Mouse (Mus musculus): ENCODE results near the gene Ncor1. TPM values are rescaled to one million over a fixed set of nuclear protein-coding genes. Genes with fewer than 3 reads are reported as not detected.
A peak's percentile ranks its signal among the peaks of the same experiment; 100 is the strongest.

Gene Ncor1
- polyA plus RNA-seq, 1 experiment: 214 TPM

GRCm38 (mm10) chr11:62432211-62432610 lies 26.1 kb downstream of the Ncor1 start:
- H3K27ac ChIP-seq (ENCODE audit: control insufficient read depth, insufficient read depth, low read length): no peak overlapping the region

GRCm38 (mm10) chr11:62427105-62427504 lies 31.2 kb downstream of the Ncor1 start:
- Histone ChIP-seq H3K27me3 (ENCODE audit: control insufficient read depth, insufficient read depth, low read length) (no peaks in the 10 kb centered on the region), H3K36me3 (ENCODE audit: control insufficient read depth, insufficient read depth, low read length) (peaks cover 48% of the 10 kb centered on the region), H3K4me3 (ENCODE audit: control insufficient read depth, insufficient read depth, low read length) (no peak overlapping the region), H3K4me1 (replicated peaks; ENCODE audit: control insufficient read depth, insufficient read depth, low read length) (no peaks in the 10 kb centered on the region), H3K27ac (ENCODE audit: control insufficient read depth, insufficient read depth, low read length) (no peak overlapping the region)
- 97% methylated on average over 2 of the region's 3 CpGs for WGBS
- DNase-seq: peak; percentile 61
- TF ChIP-seq CTCF (IDR thresholded peaks at IDR 0.05; ENCODE audit: borderline replicate concordance, control insufficient read depth, extremely low read depth, insufficient read depth, low read length, poor library complexity) (no peak), POLR2A (IDR thresholded peaks at IDR 0.05; ENCODE audit: control insufficient read depth, extremely low read depth, insufficient read depth, low read length, poor library complexity) (no peak)

More at GRCm38 (mm10) chr11:62432211-62432610, 26.1 kb downstream of the Ncor1 start:
- no peaks in the 10 kb centered on the region for H3K27me3 ChIP-seq (ENCODE audit: control insufficient read depth, insufficient read depth, low read length)
- peaks cover 54% of the 10 kb centered on the region for H3K36me3 ChIP-seq (ENCODE audit: control insufficient read depth, insufficient read depth, low read length)
- no peak for TF ChIP-seq CTCF (IDR thresholded peaks at IDR 0.05; ENCODE audit: borderline replicate concordance, control insufficient read depth, extremely low read depth, insufficient read depth, low read length, poor library complexity)
- TF ChIP-seq POLR2A (IDR thresholded peaks at IDR 0.05; ENCODE audit: control insufficient read depth, extremely low read depth, insufficient read depth, low read length, poor library complexity): no peak
- H3K4me3 ChIP-seq (ENCODE audit: control insufficient read depth, insufficient read depth, low read length): no peak overlapping the region
- WGBS: 97% methylated on average over 2 of the region's 2 CpGs
- DNase-seq: no peak
- no peaks in the 10 kb centered on the region for H3K4me1 ChIP-seq (replicated peaks; ENCODE audit: control insufficient read depth, insufficient read depth, low read length)

GRCm38 (mm10) chr11:62426266-62426665 lies 32.1 kb downstream of the Ncor1 start:
- no peaks in the 10 kb centered on the region for H3K27me3 ChIP-seq (ENCODE audit: control insufficient read depth, insufficient read depth, low read length)
- no peak overlapping the region for H3K27ac ChIP-seq (ENCODE audit: control insufficient read depth, insufficient read depth, low read length)
- H3K4me3 ChIP-seq (ENCODE audit: control insufficient read depth, insufficient read depth, low read length): no peak overlapping the region
- peaks cover 49% of the 10 kb centered on the region for H3K36me3 ChIP-seq (ENCODE audit: control insufficient read depth, insufficient read depth, low read length)
- TF ChIP-seq CTCF (IDR thresholded peaks at IDR 0.05; ENCODE audit: borderline replicate concordance, control insufficient read depth, extremely low read depth, insufficient read depth, low read length, poor library complexity) (no peak), POLR2A (IDR thresholded peaks at IDR 0.05; ENCODE audit: control insufficient read depth, extremely low read depth, insufficient read depth, low read length, poor library complexity) (no peak)
- 93% methylated on average over 5 of the region's 5 CpGs for WGBS
- H3K4me1 ChIP-seq (replicated peaks; ENCODE audit: control insufficient read depth, insufficient read depth, low read length): no peaks in the 10 kb centered on the region
- no peak for DNase-seq

GRCm38 (mm10) chr11:62424525-62424924 lies 33.8 kb downstream of the Ncor1 start:
- TF ChIP-seq CTCF (IDR thresholded peaks at IDR 0.05; ENCODE audit: borderline replicate concordance, control insufficient read depth, extremely low read depth, insufficient read depth, low read length, poor library complexity): no peak
- TF ChIP-seq POLR2A (IDR thresholded peaks at IDR 0.05; ENCODE audit: control insufficient read depth, extremely low read depth, insufficient read depth, low read length, poor library complexity): no peak
- Histone ChIP-seq H3K4me1 (replicated peaks; ENCODE audit: control insufficient read depth, insufficient read depth, low read length) (no peaks in the 10 kb centered on the region), H3K27ac (ENCODE audit: control insufficient read depth, insufficient read depth, low read length) (no peak overlapping the region), H3K4me3 (ENCODE audit: control insufficient read depth, insufficient read depth, low read length) (no peak overlapping the region), H3K36me3 (ENCODE audit: control insufficient read depth, insufficient read depth, low read length) (peaks cover 46% of the 10 kb centered on the region), H3K27me3 (ENCODE audit: control insufficient read depth, insufficient read depth, low read length) (no peaks in the 10 kb centered on the region)
- WGBS: 86% methylated on average over 2 of the region's 2 CpGs
- no peak for DNase-seq

GRCm38 (mm10) chr11:62415026-62415425 lies 43.3 kb downstream of the Ncor1 start:
- H3K27ac ChIP-seq (ENCODE audit: control insufficient read depth, insufficient read depth, low read length): no peak overlapping the region
- peaks cover 46% of the 10 kb centered on the region for H3K36me3 ChIP-seq (ENCODE audit: control insufficient read depth, insufficient read depth, low read length)
- TF ChIP-seq POLR2A (IDR thresholded peaks at IDR 0.05; ENCODE audit: control insufficient read depth, extremely low read depth, insufficient read depth, low read length, poor library complexity): no peak
- no peak for TF ChIP-seq CTCF (IDR thresholded peaks at IDR 0.05; ENCODE audit: borderline replicate concordance, control insufficient read depth, extremely low read depth, insufficient read depth, low read length, poor library complexity)
- WGBS: 95% methylated on average over 4 of the region's 4 CpGs
- no peak for DNase-seq
- H3K4me3 ChIP-seq (ENCODE audit: control insufficient read depth, insufficient read depth, low read length): no peak overlapping the region
- H3K27me3 ChIP-seq (ENCODE audit: control insufficient read depth, insufficient read depth, low read length): no peaks in the 10 kb centered on the region
- H3K4me1 ChIP-seq (replicated peaks; ENCODE audit: control insufficient read depth, insufficient read depth, low read length): no peaks in the 10 kb centered on the region

GRCm38 (mm10) chr11:62409611-62410010 lies 48.7 kb downstream of the Ncor1 start:
- H3K27me3 ChIP-seq (ENCODE audit: control insufficient read depth, insufficient read depth, low read length): no peaks in the 10 kb centered on the region
- no peak overlapping the region for H3K4me3 ChIP-seq (ENCODE audit: control insufficient read depth, insufficient read depth, low read length)
- whole genome bisulfite sequencing: 100% methylated on average over 1 of the region's 1 CpGs
- peaks cover 35% of the 10 kb centered on the region for H3K36me3 ChIP-seq (ENCODE audit: control insufficient read depth, insufficient read depth, low read length)
- H3K4me1 ChIP-seq (replicated peaks; ENCODE audit: control insufficient read depth, insufficient read depth, low read length): no peaks in the 10 kb centered on the region
- no peak for DNase-seq
- no peak overlapping the region for H3K27ac ChIP-seq (ENCODE audit: control insufficient read depth, insufficient read depth, low read length)
- TF ChIP-seq CTCF (IDR thresholded peaks at IDR 0.05; ENCODE audit: borderline replicate concordance, control insufficient read depth, extremely low read depth, insufficient read depth, low read length, poor library complexity) (no peak), POLR2A (IDR thresholded peaks at IDR 0.05; ENCODE audit: control insufficient read depth, extremely low read depth, insufficient read depth, low read length, poor library complexity) (no peak)

- TF ChIP-seq POLR2A (IDR thresholded peaks at IDR 0.05; ENCODE audit: control insufficient read depth, extremely low read depth, insufficient read depth, low read length, poor library complexity) (no peak), CTCF (IDR thresholded peaks at IDR 0.05; ENCODE audit: borderline replicate concordance, control insufficient read depth, extremely low read depth, insufficient read depth, low read length, poor library complexity) (no peak)
- Histone ChIP-seq H3K4me3 (ENCODE audit: control insufficient read depth, insufficient read depth, low read length) (no peak overlapping the region), H3K4me1 (replicated peaks; ENCODE audit: control insufficient read depth, insufficient read depth, low read length) (no peaks in the 10 kb centered on the region), H3K27ac (ENCODE audit: control insufficient read depth, insufficient read depth, low read length) (no peak overlapping the region), H3K36me3 (ENCODE audit: control insufficient read depth, insufficient read depth, low read length) (peaks cover 32% of the 10 kb centered on the region), H3K27me3 (ENCODE audit: control insufficient read depth, insufficient read depth, low read length) (no peaks in the 10 kb centered on the region)
- no peak for DNase-seq
- 100% methylated on average over 2 of the region's 2 CpGs for whole genome bisulfite sequencing
Measured at GRCm38 (mm10) chr11:62408848-62409247, 49.5 kb downstream of the Ncor1 start.
